Mouse (Mus musculus) lung, adult 2 months (tissue): ENCODE measurements around the gene Ifih1.

Experiments
- CTCF ChIP-seq: fragments of 200-500 bp; IDR thresholded peaks from 2 replicates; pipeline ENCODE4 v1.5.1; 2011; ENCODE audit warnings: mild to moderate bottlenecking, low read length, control low read depth; ENCODE audit not compliant: insufficient read depth
- POLR2A ChIP-seq: fragments of 200-500 bp; IDR thresholded peaks from 2 replicates; pipeline ENCODE4 v1.6.1; 2011; ENCODE audit warnings: low read depth, mild to moderate bottlenecking, control low read depth, low read length, borderline replicate concordance; ENCODE audit errors: extremely low read depth

GRCm38 (mm10) chr2:62628356-62628755 is 17.7 kb downstream of the Ifih1 start:
- TF ChIP-seq CTCF (no peak), POLR2A (no peak)
